Mouse (Mus musculus) G1E (cell line): ENCODE data around the gene Rnf150.

Experiments used
- CTCF ChIP-seq: IDR thresholded peaks from 2 replicates; pipeline ENCODE4 v1.5.1; 2012; ENCODE audit warnings: low read depth, low read length, inconsistent platforms, mixed read lengths
- GATA1 ChIP-seq: IDR thresholded peaks from 2 replicates; pipeline ENCODE4 v1.6.1; 2012; ENCODE audit warnings: borderline replicate concordance, low read length, inconsistent platforms, mixed read lengths
- GATA2 ChIP-seq: IDR thresholded peaks from 2 replicates; pipeline ENCODE4 v1.6.1; 2012; ENCODE audit warnings: low read depth, low read length, inconsistent platforms, borderline replicate concordance
- POLR2AphosphoS5 ChIP-seq: IDR thresholded peaks from 2 replicates; pipeline ENCODE4 v1.6.1; 2012; ENCODE audit warnings: low read depth, low read length, inconsistent platforms; ENCODE audit not compliant: insufficient replicate concordance
- TAL1 ChIP-seq: conservative IDR thresholded peaks from 2 replicates; pipeline ENCODE4 v1.6.1; 2012; ENCODE audit warnings: low read depth, low read length, inconsistent platforms, mixed read lengths

GRCm38 (mm10) chr8:82995727-82996438 lies 132.7 kb downstream of the Rnf150 start:
- TF ChIP-seq CTCF (no peak), GATA2 (no peak), TAL1 (no peak), GATA1 (no peak), POLR2AphosphoS5 (no peak)
